Mouse (Mus musculus) hindbrain, embryonic 11.5 days (tissue): ENCODE results near the gene 2810004N23Rik. TPM values are rescaled to one million over a fixed set of nuclear protein-coding genes. Genes with fewer than 3 reads are reported as not detected.

Experiments
- ATAC-seq: fragments of 200-750 bp; cut with Nextera tagmentation; 2 replicates; pipeline ENCODE4 v1.8.0; 2017; ENCODE audit warnings: mild to moderate bottlenecking, moderate TSS enrichment, moderate library complexity; ENCODE audit not compliant: low FRiP score
- DNase-seq: peaks from one replicate; pipeline ENCODE4 v3.0.0-alpha.2; 2015; ENCODE audit warnings: low spot score
- H3K27ac ChIP-seq: fragments of 300-500 bp; sonication (generic); 2 replicates; pipeline ENCODE4 v1.5.1; 2014; ENCODE audit warnings: mild to moderate bottlenecking, low read depth, low read length
- H3K27me3 ChIP-seq: fragments of 300-500 bp; sonication (generic); 2 replicates; pipeline ENCODE4 v1.6.1; 2014; ENCODE audit warnings: mild to moderate bottlenecking, low read length, moderate library complexity, mixed read lengths; ENCODE audit not compliant: control insufficient read depth, insufficient read depth
- H3K36me3 ChIP-seq: fragments of 300-500 bp; sonication (generic); 2 replicates; pipeline ENCODE4 v1.6.1; 2014; ENCODE audit warnings: mild to moderate bottlenecking, low read length, moderate library complexity, mixed read lengths; ENCODE audit not compliant: control insufficient read depth, insufficient read depth
- H3K4me1 ChIP-seq: fragments of 300-500 bp; sonication (generic); replicated peaks from 2 replicates; pipeline ENCODE4 v1.6.1; 2014; ENCODE audit warnings: low read length, mixed read lengths; ENCODE audit not compliant: control insufficient read depth, insufficient read depth
- H3K4me2 ChIP-seq: fragments of 300-500 bp; sonication (generic); replicated peaks from 2 replicates; pipeline ENCODE4 v1.6.1; 2014; ENCODE audit warnings: mild to moderate bottlenecking, low read depth, low read length
- H3K4me3 ChIP-seq: fragments of 300-500 bp; sonication (generic); 2 replicates; pipeline ENCODE4 v1.5.1; 2014; ENCODE audit warnings: low read depth, low read length
- H3K9ac ChIP-seq: fragments of 300-500 bp; sonication (generic); 2 replicates; pipeline ENCODE4 v1.6.1; 2014; ENCODE audit warnings: low read depth, low read length
- H3K9me3 ChIP-seq: fragments of 300-500 bp; sonication (generic); 2 replicates; pipeline ENCODE4 v1.6.1; 2016; ENCODE audit warnings: low read length; ENCODE audit not compliant: control insufficient read depth
- WGBS: fragments of 180-500 bp; shearing (Covaris S2); extraction: QIAGEN DNeasy Blood & Tissue Kit; methylation state at CpG from one replicate; pipeline ENCODE4 v1.1.7; 2014; 5-methylcytosine and 5-hydroxymethylcytosine counted together
- polyA plus RNA-seq: library from polyadenylated mRNA; unstranded; fragments of >200 nt; fragmentation: Nextera tagmentation; extraction: Ambion mirVana; gene quantifications from 2 replicates; pipeline ENCODE4 v1.2.1, GENCODE M21; 2014

Gene 2810004N23Rik
- polyA plus RNA-seq, 1 experiment from 2014 or later, result 38.8 TPM

- WGBS, result 4% methylated on average over 31 of the region's 51 CpGs
- H3K27me3 ChIP-seq, result peaks cover 37% of the 10 kb centered on the region
- H3K9me3 ChIP-seq, result no peaks in the 10 kb centered on the region
- peak overlapping the region; percentile 92 for H3K27ac ChIP-seq
- peak overlapping the region; percentile 68 for H3K9ac ChIP-seq
- peaks cover 9% of the 10 kb centered on the region for H3K4me1 ChIP-seq
- ATAC-seq (peak; percentile 83), DNase-seq (peak; percentile 92)
- peak overlapping the region; percentile 99 for H3K4me2 ChIP-seq
- H3K4me3 ChIP-seq, result peak overlapping the region; percentile 64
- no peaks in the 10 kb centered on the region for H3K36me3 ChIP-seq
Measured at GRCm38 (mm10) chr8:124793172-124793651, 69.7 kb downstream of the 2810004N23Rik start.

- DNase-seq (peak; percentile 90), ATAC-seq (peak; percentile 93)
- 0% methylated on average over 27 of the region's 39 CpGs for WGBS
- Histone ChIP-seq H3K4me2 (peak within 1 kb of the TSS; percentile 99), H3K9ac (peak within 1 kb of the TSS; percentile 68), H3K4me3 (peak within 1 kb of the TSS; percentile 64), H3K9me3 (no peaks in the 10 kb centered on the region), H3K4me1 (peaks cover 9% of the 10 kb centered on the region), H3K27me3 (peaks cover 37% of the 10 kb centered on the region), H3K27ac (peak within 1 kb of the TSS; percentile 92), H3K36me3 (no peaks in the 10 kb centered on the region)
Measured at GRCm38 (mm10) chr8:124792708-124793107, 70.2 kb downstream of the 2810004N23Rik start, which contains the start of gene Trim67. Gene Trim67 (plus strand): TSS chr8:124793092.

GRCm38 (mm10) chr8:124792186-124792585 lies 70.7 kb downstream of the 2810004N23Rik start:
- under 1% methylated on average over 32 of the region's 32 CpGs for WGBS
- Histone ChIP-seq H3K4me3 (peak overlapping the region; percentile 64), H3K4me2 (peak overlapping the region; percentile 99), H3K36me3 (no peaks in the 10 kb centered on the region), H3K4me1 (peaks cover 9% of the 10 kb centered on the region), H3K27ac (peak overlapping the region; percentile 92), H3K9ac (peak overlapping the region; percentile 55), H3K9me3 (no peaks in the 10 kb centered on the region), H3K27me3 (peaks cover 37% of the 10 kb centered on the region)
- DNase-seq (peak; percentile 63), ATAC-seq (peak; percentile 18; the same call in 1 of the 2 replicates)

GRCm38 (mm10) chr8:124791751-124792150 lies 71.2 kb downstream of the 2810004N23Rik start:
- Histone ChIP-seq H3K27me3 (peaks cover 37% of the 10 kb centered on the region), H3K9ac (peak overlapping the region; percentile 55), H3K4me3 (peak overlapping the region; percentile 64), H3K9me3 (no peaks in the 10 kb centered on the region), H3K4me2 (peak overlapping the region; percentile 99), H3K4me1 (peaks cover 9% of the 10 kb centered on the region), H3K36me3 (no peaks in the 10 kb centered on the region), H3K27ac (peak overlapping the region; percentile 92)
- no peak for ATAC-seq
- 51% methylated on average over 4 of the region's 4 CpGs for WGBS
- DNase-seq, result no peak

- Histone ChIP-seq H3K9me3 (no peaks in the 10 kb centered on the region), H3K9ac (no peak overlapping the region), H3K36me3 (no peaks in the 10 kb centered on the region), H3K4me1 (peaks cover 9% of the 10 kb centered on the region), H3K27ac (no peak overlapping the region), H3K4me2 (no peak overlapping the region), H3K4me3 (no peak overlapping the region), H3K27me3 (peaks cover 27% of the 10 kb centered on the region)
- 79% methylated on average over 4 of the region's 4 CpGs for WGBS
- ATAC-seq (no peak), DNase-seq (no peak)
Measured at GRCm38 (mm10) chr8:124790676-124791075, 72.2 kb downstream of the 2810004N23Rik start.

Other genes with a start within 250 kb of the 2810004N23Rik start
- 19.6 and 22.6 TPM in 2 replicates for gene 2310022B05Rik, start 199.8 kb downstream of the 2810004N23Rik start, polyA plus RNA-seq
- 59.0 and 59.1 TPM in 2 replicates for gene Ttc13, start 141.1 kb downstream of the 2810004N23Rik start, polyA plus RNA-seq
- 32.2 and 34.0 TPM in 2 replicates for gene Arv1, start 141.0 kb downstream of the 2810004N23Rik start, polyA plus RNA-seq
- 3.9 and 4.3 TPM in 2 replicates for gene Fam89a, start 111.3 kb downstream of the 2810004N23Rik start, polyA plus RNA-seq
- 6.5 and 7.3 TPM in 2 replicates for gene Trim67, start 70.0 kb downstream of the 2810004N23Rik start, polyA plus RNA-seq
- gene Gnpat, start 87 bp downstream of the 2810004N23Rik start, polyA plus RNA-seq, result 110 and 115 TPM in 2 replicates
- 6.7 and 8.7 TPM in 2 replicates for gene Exoc8, start 34.6 kb upstream of the 2810004N23Rik start, polyA plus RNA-seq
- gene Sprtn, start 34.8 kb upstream of the 2810004N23Rik start, polyA plus RNA-seq, result 9.6 and 12.3 TPM in 2 replicates
- 19.9 and 23.4 TPM in 2 replicates for gene Egln1, start 86.2 kb upstream of the 2810004N23Rik start, polyA plus RNA-seq
- 149 and 156 TPM in 2 replicates for gene Tsnax, start 149.9 kb upstream of the 2810004N23Rik start, polyA plus RNA-seq
- 1.2 and 1.6 TPM in 2 replicates for gene Disc1, start 191.1 kb upstream of the 2810004N23Rik start, polyA plus RNA-seq